Mouse (Mus musculus): ENCODE results near the gene Rassf1. TPM values are rescaled to one million over a fixed set of nuclear protein-coding genes. Genes with fewer than 3 reads are reported as not detected.
"Not testable (repeated sequence)": the region's sequence is repeated elsewhere in the genome, so short reads cannot be mapped to it uniquely, and the experiment has no call there.

Rassf1 gene
- total RNA-seq, 2 experiments from 2014 or later: 11.1 to 11.6 TPM

- DNase-seq: no peak
- intact Hi-C loops (cut with DNase I; ENCODE audit: low total_unique reads): no loop called here
These were observed 2.4 kb downstream of the Rassf1 start for GRCm38 (mm10) chr9:107553541-107554318.

GRCm38 (mm10) chr9:107554319-107554825, 3.0 kb downstream of the Rassf1 start:
- intact Hi-C loops (cut with DNase I; ENCODE audit: low total_unique reads): no loop called here
- DNase-seq: peak; percentile 95

DNA sequence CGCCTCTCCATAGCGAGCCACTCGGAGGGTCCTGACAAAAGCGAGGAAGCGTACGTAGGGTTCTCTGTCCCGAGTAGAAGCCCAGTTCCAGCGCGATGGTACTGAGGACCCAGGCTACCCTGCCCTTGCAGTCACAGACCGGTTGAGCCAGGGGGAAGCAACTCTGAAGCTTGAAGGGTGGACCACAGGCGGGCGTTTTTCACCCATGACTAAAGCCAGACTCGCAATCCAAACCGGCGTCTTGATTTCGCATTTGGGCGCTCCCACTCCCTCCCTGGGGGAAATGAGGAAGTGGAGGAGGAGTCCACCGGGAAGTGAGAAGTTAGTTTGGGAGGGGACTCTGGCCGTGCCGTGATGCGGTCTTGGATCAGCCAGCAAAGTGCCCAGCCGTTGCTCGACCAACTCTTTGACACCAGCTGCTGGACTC, 3.7 kb downstream of the Rassf1 start:
- DNase-seq: peak; percentile 70
- intact Hi-C loops (cut with DNase I; ENCODE audit: low total_unique reads): no loop called here

GRCm38 (mm10) chr9:107555701-107556100, 4.3 kb downstream of the Rassf1 start:
- no peak for DNase-seq
- intact Hi-C loops (cut with DNase I; ENCODE audit: low total_unique reads): no loop called here

DNA sequence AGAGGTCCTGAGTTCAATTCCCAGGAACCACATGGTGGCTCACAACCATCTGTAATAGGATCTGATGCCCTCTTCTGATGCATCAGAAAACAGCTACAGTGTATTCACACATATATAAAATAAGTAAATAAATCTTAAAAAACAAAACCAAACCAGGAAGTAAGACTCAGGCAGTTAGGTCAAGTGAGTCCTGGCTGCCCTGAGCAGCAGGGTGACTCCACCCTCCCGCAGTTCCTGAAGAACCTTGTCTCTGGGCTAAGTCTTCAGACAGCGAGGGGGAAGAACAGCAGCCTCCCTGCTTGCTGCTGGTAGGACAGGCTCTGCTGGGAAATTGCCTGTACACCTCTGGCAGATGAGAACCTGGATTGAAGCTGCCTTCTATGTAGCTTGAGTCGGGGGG, 5.0 kb downstream of the Rassf1 start:
- no peak for DNase-seq
- intact Hi-C loops (cut with DNase I; ENCODE audit: low total_unique reads): no loop called here

DNA sequence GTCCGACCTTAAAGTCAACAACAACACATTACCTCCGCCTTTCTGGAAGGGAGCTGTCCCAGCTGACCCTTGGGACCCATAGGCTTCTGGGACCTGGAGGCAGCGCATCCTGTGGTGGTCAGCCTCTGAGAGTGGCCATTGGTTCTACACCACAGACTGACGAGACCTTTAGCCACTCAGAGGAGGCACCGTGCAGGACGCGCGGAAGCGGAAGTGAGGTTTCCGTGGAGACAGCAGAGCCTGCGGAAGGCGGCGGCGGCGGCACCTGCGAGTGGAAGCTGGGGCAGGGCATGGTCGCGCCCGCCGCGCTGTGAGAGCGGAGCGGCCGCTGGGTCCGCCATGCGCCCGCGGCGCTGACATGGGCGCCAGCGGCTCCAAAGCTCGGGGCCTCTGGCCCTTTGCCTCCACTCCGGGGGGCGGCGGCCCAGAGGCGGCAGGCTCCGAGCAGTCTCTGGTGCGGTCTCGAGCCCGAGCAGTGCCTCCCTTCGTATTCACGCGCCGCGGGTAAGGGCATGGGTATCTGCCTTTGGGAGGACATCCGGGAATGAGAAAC, 11.8 kb downstream of the Rassf1 start, which contains the start of gene Tusc2:
Gene Tusc2 (plus strand): TSS at position 227 of the 553 bp plus-strand sequence.
- DNase-seq: peak; percentile 94
- intact Hi-C loops (cut with DNase I; ENCODE audit: low total_unique reads): no loop called here

DNA sequence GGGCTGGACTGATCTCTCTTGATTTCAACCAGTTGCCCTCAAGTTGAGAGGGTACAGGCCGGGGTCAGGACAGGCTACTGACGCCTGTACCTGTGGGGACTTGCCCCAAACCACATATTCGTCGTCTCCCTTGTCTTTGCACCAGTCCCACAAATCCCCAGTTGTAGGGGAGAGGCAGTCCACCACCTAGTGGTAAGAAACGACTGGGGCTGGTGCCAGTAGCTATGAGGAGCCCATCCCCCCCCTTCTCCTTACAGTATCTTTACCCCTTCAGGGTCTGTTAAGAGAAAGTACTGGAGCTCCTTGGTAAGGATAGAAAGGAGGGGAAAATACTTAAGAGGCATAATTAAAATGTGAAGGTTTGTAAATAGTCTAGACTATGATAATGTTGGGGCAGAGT, 14.2 kb downstream of the Rassf1 start:
- intact Hi-C loops (cut with DNase I; ENCODE audit: low total_unique reads); DNase-seq: not testable (repeated sequence)

- intact Hi-C loops (cut with DNase I; ENCODE audit: low total_unique reads): no loop called here
- DNase-seq: peak; percentile 80
These were observed 14.8 kb downstream of the Rassf1 start for GRCm38 (mm10) chr9:107566041-107566709.

GRCm38 (mm10) chr9:107566855-107567254, 15.5 kb downstream of the Rassf1 start:
- intact Hi-C loops (cut with DNase I; ENCODE audit: low total_unique reads): no loop called here
- no peak for DNase-seq

DNA sequence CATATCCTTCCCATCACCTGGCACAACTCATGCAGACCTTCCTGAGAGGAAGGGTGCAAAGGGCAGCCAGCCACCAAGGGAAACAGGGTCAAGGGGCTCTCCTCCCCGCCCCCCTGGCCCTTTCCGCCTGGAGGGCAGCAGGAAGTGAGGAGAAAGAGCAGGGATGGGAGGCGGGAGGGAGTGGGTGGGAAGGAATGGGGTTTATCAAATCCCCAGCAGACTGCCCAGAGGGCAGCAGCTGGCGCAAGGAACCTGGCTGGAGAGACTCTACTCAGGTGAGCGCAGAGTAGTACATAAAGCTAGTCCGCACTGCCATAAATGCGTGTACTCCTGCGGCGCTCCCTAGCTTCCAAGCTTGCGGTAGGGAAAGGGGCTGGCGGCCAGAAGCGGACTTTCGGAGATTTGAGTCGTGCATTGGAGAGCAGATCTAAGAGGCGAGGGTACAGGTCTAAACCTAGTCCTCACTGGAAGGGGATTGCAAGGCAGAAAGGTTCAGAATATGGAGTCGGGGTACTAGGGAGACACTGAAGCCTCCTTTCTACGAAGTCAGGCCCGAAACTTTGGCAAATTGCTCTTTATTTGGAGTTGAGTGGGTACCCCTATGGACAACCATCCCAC, 16.5 kb downstream of the Rassf1 start, which contains the start of gene Hyal2:
Gene Hyal2 (plus strand): TSS at position 244 of the 618 bp plus-strand sequence.
- no peak for DNase-seq
- intact Hi-C loops (cut with DNase I; ENCODE audit: low total_unique reads): no loop called here

- intact Hi-C loops (cut with DNase I; ENCODE audit: low total_unique reads): no loop called here
- peak; percentile 85 for DNase-seq
These were observed 17.2 kb downstream of the Rassf1 start for GRCm38 (mm10) chr9:107568331-107569261.

- intact Hi-C loops (cut with DNase I; ENCODE audit: low total_unique reads): no loop called here
These were observed 17.9 kb downstream of the Rassf1 start for GRCm38 (mm10) chr9:107569270-107569669.

DNA sequence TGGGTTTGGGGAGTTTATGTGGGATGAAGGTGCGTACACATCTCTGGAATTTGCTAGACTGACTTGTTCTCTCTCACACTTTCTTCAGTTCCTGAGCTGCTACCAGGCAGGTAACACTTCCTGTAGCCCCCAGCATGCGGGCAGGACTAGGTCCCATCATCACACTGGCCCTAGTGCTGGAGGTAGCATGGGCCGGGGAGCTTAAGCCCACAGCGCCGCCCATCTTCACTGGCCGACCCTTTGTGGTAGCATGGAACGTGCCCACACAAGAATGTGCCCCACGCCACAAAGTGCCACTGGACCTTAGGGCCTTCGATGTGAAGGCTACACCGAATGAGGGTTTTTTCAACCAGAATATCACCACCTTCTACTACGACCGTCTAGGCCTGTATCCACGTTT, 18.7 kb downstream of the Rassf1 start:
- intact Hi-C loops (cut with DNase I; ENCODE audit: low total_unique reads): no loop called here
- DNase-seq: no peak

More at GRCm38 (mm10) chr9:107569270-107569669, 17.9 kb downstream of the Rassf1 start:
- no peak for DNase-seq

- no peak for DNase-seq
- intact Hi-C loops (cut with DNase I; ENCODE audit: low total_unique reads): no loop called here
These were observed 19.5 kb downstream of the Rassf1 start for GRCm38 (mm10) chr9:107570845-107571244.

GRCm38 (mm10) chr9:107571534-107572326, 20.4 kb downstream of the Rassf1 start:
- intact Hi-C loops (cut with DNase I; ENCODE audit: low total_unique reads): no loop called here

DNA sequence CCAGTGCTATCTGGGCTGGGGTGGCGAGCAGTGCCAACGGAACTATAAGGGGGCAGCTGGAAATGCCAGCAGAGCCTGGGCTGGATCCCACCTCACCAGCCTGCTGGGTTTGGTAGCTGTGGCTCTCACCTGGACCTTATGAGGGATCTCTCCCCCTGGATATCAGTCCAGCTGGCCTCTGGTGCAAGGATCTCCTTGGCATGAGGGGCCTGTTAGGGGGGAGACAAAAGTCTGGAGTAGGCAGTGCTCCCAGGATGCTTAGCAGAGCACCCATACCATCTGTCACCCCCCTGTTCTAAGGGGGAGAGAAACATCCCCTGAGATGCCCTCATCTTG, 20.9 kb downstream of the Rassf1 start:
- DNase-seq: no peak
- intact Hi-C loops (cut with DNase I; ENCODE audit: low total_unique reads): no loop called here

More at GRCm38 (mm10) chr9:107571534-107572326, 20.4 kb downstream of the Rassf1 start:
- DNase-seq: no peak

DNA sequence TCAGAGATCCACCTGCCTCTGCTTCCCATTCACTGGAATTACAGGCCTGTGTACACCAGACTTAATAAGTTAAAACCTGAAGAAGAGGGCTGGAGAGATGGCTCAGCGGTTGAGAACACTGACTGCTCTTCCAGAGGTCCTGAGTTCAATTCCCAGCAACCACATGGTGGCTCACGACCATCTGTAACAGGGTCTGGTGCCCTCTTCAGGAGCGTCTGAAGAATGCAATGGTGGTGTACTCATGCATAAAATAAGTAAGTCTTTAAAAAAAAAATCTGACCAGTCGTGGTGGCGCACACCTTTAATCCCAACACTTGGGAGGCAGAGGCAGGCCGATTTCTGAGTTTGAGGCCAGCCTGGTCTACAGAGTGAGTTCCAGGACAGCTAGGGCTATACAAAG, 22.4 kb downstream of the Rassf1 start:
- intact Hi-C loops (cut with DNase I; ENCODE audit: low total_unique reads): not testable (repeated sequence)

More for the DNA sequence above, 22.4 kb downstream of the Rassf1 start:
- not testable (repeated sequence) for DNase-seq
